Mouse (Mus musculus) heart, embryonic 12.5 days (tissue): ENCODE measurements around the gene Pde4dip. TPM values are rescaled to one million over a fixed set of nuclear protein-coding genes. Genes with fewer than 3 reads are reported as not detected.
A peak's percentile ranks its signal among the peaks of the same experiment; 100 is the strongest.

Experiments
- ATAC-seq: fragments of 200-750 bp; cut with Nextera tagmentation; 2 replicates; pipeline ENCODE4 v1.8.0; 2017; ENCODE audit warnings: moderate TSS enrichment, moderate library complexity; ENCODE audit not compliant: insufficient number of reproducible peaks, low FRiP score
- H3K27ac ChIP-seq: fragments of 300-500 bp; sonication (generic); 2 replicates; pipeline ENCODE4 v1.5.1; 2016; ENCODE audit warnings: mild to moderate bottlenecking, moderate library complexity; ENCODE audit not compliant: poor library complexity, severe bottlenecking
- H3K27me3 ChIP-seq: fragments of 300-500 bp; sonication (generic); replicated peaks from 2 replicates; pipeline ENCODE4 v1.6.1; 2016; ENCODE audit warnings: mild to moderate bottlenecking, moderate library complexity
- H3K36me3 ChIP-seq: fragments of 300-500 bp; sonication (generic); 2 replicates; pipeline ENCODE4 v1.6.1; 2016; ENCODE audit warnings: mild to moderate bottlenecking, moderate library complexity
- H3K4me1 ChIP-seq: fragments of 300-500 bp; sonication (generic); replicated peaks from 2 replicates; pipeline ENCODE4 v1.6.1; 2016; ENCODE audit warnings: mild to moderate bottlenecking
- H3K4me2 ChIP-seq: fragments of 300-500 bp; sonication (generic); 2 replicates; pipeline ENCODE4 v1.6.1; 2016; ENCODE audit warnings: mild to moderate bottlenecking, moderate library complexity
- H3K4me3 ChIP-seq: fragments of 300-500 bp; sonication (generic); 2 replicates; pipeline ENCODE4 v1.5.1; 2016; ENCODE audit warnings: mild to moderate bottlenecking
- H3K9ac ChIP-seq: fragments of 300-500 bp; sonication (generic); 2 replicates; pipeline ENCODE4 v1.6.1; 2016; ENCODE audit warnings: mild to moderate bottlenecking, moderate library complexity
- H3K9me3 ChIP-seq: fragments of 300-500 bp; sonication (generic); replicated peaks from 2 replicates; pipeline ENCODE4 v1.6.1; 2016; ENCODE audit warnings: mild to moderate bottlenecking, moderate library complexity
- WGBS: fragments of 180-500 bp; shearing (Covaris S2); methylation state at CpG from one replicate; pipeline ENCODE4 v1.1.7; 2016; 5-methylcytosine and 5-hydroxymethylcytosine counted together
- polyA plus RNA-seq: library from polyadenylated mRNA; unstranded; fragments of >200 nt; fragmentation: Nextera tagmentation; extraction: Ambion mirVana; gene quantifications from 2 replicates; pipeline ENCODE4 v1.2.1, GENCODE M21; 2016

Pde4dip gene
- polyA plus RNA-seq, 1 experiment from 2014 or later: 101 TPM

DNA sequence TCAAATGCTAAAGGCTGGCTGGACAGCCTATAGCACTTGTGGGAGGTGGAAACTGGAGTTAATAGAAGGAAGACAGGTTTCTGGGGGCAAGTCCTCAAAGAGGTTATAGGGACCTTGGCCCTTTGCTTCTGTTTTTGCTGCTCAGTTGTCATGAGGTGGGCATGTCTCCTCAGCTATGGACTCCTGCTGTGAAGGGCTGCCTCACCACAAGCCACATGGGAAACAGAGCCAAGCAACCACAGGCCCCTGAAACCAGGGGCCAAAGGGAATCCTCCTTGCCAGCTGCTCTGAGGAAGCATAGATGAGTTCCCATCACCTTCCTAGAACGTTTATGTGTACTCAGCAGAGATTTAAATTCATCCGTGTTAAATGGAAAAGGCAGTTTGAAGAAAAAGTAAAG lies 45.9 kb downstream of the Pde4dip start:
- Histone ChIP-seq H3K4me1 (no peaks in the 10 kb centered on the region; the same call in 1 of the 2 replicates), H3K9me3 (no peaks in the 10 kb centered on the region; the same call in 1 of the 2 replicates), H3K27me3 (no peaks in the 10 kb centered on the region), H3K4me3 (no peak overlapping the region), H3K36me3 (peaks cover 23% of the 10 kb centered on the region), H3K9ac (no peak overlapping the region), H3K4me2 (no peak overlapping the region), H3K27ac (no peak overlapping the region)
- ATAC-seq: no peak
- 60% methylated on average over 2 of the region's 2 CpGs for WGBS

- H3K4me1 ChIP-seq: no peaks in the 10 kb centered on the region; the same call in 1 of the 2 replicates
- H3K27ac ChIP-seq: no peak overlapping the region
- H3K9ac ChIP-seq: no peak overlapping the region
- H3K36me3 ChIP-seq: peaks cover 23% of the 10 kb centered on the region
- no peak overlapping the region for H3K4me3 ChIP-seq
- H3K27me3 ChIP-seq: no peaks in the 10 kb centered on the region
- H3K9me3 ChIP-seq: no peaks in the 10 kb centered on the region; the same call in 1 of the 2 replicates
- no peak for ATAC-seq
- H3K4me2 ChIP-seq: no peak overlapping the region
Observed at GRCm38 (mm10) chr3:97840439-97840838, 48.1 kb downstream of the Pde4dip start.

DNA sequence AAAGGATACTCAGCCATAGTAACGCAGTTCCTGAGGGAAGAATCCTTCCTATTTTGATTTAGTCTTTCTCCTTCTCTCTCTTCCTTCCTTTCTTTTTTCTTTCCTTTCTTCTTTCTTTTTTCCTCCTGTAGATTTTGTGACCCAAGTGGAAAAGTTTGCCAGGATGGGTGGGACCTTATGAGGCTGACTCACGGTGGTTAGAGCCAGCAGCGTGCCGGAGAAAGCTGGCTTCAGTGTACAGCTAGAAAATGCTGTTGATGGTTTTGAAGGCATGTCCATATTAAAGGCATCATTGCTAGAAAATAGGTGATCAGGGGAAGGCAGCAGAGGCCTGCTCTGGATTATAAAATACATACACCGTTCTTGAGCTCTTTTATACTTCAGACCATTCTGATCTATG lies 52.6 kb downstream of the Pde4dip start:
- WGBS: 88% methylated on average over 5 of the region's 5 CpGs
- Histone ChIP-seq H3K9ac (no peak overlapping the region), H3K36me3 (peaks cover 13% of the 10 kb centered on the region), H3K27ac (no peak overlapping the region), H3K4me1 (peaks cover 28% of the 10 kb centered on the region), H3K4me3 (no peak overlapping the region), H3K27me3 (no peaks in the 10 kb centered on the region), H3K9me3 (no peaks in the 10 kb centered on the region; the same call in 1 of the 2 replicates), H3K4me2 (no peak overlapping the region)
- ATAC-seq: no peak

DNA sequence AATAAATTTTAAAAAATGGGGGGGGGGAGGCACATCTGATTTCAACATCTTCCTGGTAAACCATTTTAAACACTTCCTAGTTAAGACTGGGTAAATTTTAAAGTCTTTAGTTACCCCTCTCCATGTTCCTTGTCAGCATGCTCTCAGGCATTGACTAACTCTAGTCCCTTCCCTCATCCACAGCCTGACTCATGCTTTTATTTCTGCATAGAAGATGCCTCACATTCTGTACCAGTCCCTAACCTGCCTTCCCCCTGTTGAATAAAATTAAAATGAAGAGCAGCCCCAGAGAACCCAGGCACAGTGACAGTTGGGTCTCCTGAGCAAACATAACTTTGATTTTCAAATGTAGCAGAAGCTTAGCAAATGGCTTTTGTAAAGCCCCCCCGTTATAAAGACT lies 53.9 kb downstream of the Pde4dip start:
- no peak overlapping the region for H3K9ac ChIP-seq
- peaks cover 13% of the 10 kb centered on the region for H3K36me3 ChIP-seq
- peaks cover 28% of the 10 kb centered on the region for H3K4me1 ChIP-seq
- no peak overlapping the region for H3K4me2 ChIP-seq
- no peak for ATAC-seq
- H3K9me3 ChIP-seq: no peaks in the 10 kb centered on the region; the same call in 1 of the 2 replicates
- 49% methylated on average over 1 of the region's 1 CpGs for WGBS
- no peaks in the 10 kb centered on the region for H3K27me3 ChIP-seq
- peak overlapping the region; percentile 30; the same call in 1 of the 2 replicates for H3K27ac ChIP-seq
- H3K4me3 ChIP-seq: no peak overlapping the region

DNA sequence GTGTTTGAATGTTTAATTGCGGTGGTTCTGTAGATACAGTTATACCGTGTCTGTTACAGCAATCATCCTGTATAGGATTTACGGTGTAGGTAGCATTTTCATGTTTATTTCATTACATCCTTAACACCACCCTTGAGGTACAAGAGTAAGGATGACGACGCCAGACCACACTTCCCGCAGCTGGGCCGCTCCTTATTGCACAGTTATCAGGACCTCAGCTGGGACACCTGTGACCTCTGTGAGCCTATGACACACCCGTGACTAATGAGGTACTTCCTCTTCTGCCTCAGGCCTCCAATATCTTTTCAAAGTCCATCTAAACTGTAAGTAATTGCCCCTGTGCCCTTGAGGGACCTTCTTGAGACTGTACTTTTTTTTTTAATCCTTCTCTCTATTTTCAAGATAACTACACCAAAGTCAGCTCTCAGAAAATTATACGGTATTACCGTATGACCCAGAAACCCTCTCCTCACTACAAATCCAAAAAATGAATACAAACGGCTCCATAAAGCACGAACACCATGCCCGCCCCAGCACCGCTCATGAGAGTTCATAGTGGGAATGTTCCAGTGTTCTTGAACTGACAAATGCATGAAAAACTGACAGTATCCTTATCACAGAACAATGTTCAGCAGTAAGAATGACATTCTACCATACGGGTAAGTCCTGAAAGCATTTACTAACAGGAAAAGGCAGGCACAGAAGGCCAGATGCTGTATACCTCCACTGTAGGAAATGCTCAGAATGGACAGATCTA lies 56.8 kb downstream of the Pde4dip start:
- H3K27me3 ChIP-seq: no peaks in the 10 kb centered on the region
- no peak overlapping the region for H3K27ac ChIP-seq
- H3K36me3 ChIP-seq: no peaks in the 10 kb centered on the region
- H3K4me1 ChIP-seq: peaks cover 43% of the 10 kb centered on the region
- no peak for ATAC-seq
- 73% methylated on average over 15 of the region's 15 CpGs for WGBS
- H3K9ac ChIP-seq: no peak overlapping the region
- no peak overlapping the region for H3K4me3 ChIP-seq
- no peak overlapping the region for H3K4me2 ChIP-seq
- no peaks in the 10 kb centered on the region for H3K9me3 ChIP-seq

- Histone ChIP-seq H3K4me3 (no peak overlapping the region), H3K27ac (no peak overlapping the region), H3K27me3 (no peaks in the 10 kb centered on the region), H3K4me1 (peaks cover 43% of the 10 kb centered on the region), H3K9ac (no peak overlapping the region), H3K9me3 (no peaks in the 10 kb centered on the region), H3K4me2 (no peak overlapping the region), H3K36me3 (no peaks in the 10 kb centered on the region)
- no peak for ATAC-seq
- WGBS: 76% methylated on average over 2 of the region's 2 CpGs
Observed at GRCm38 (mm10) chr3:97830622-97831021, 57.9 kb downstream of the Pde4dip start.

GRCm38 (mm10) chr3:97830122-97830521 lies 58.4 kb downstream of the Pde4dip start:
- ATAC-seq: no peak
- Histone ChIP-seq H3K27me3 (0 out of 2 replicates have a peak, but pooled peaks cover 2% of the 10 kb centered on the region), H3K36me3 (no peaks in the 10 kb centered on the region), H3K4me3 (no peak overlapping the region), H3K4me2 (no peak overlapping the region), H3K4me1 (peaks cover 44% of the 10 kb centered on the region), H3K9ac (no peak overlapping the region), H3K9me3 (no peaks in the 10 kb centered on the region), H3K27ac (no peak overlapping the region)
- WGBS: 69% methylated on average over 2 of the region's 2 CpGs

- Histone ChIP-seq H3K36me3 (no peaks in the 10 kb centered on the region), H3K4me1 (peaks cover 33% of the 10 kb centered on the region), H3K9me3 (no peaks in the 10 kb centered on the region), H3K9ac (no peak overlapping the region), H3K4me3 (no peak overlapping the region), H3K4me2 (no peak overlapping the region), H3K27ac (peak overlapping the region; percentile 53), H3K27me3 (0 out of 2 replicates have a peak, but pooled peaks cover 3% of the 10 kb centered on the region)
- no peak for ATAC-seq
- WGBS: 88% methylated on average over 4 of the region's 4 CpGs
Observed at GRCm38 (mm10) chr3:97828286-97828685, 60.2 kb downstream of the Pde4dip start.

DNA sequence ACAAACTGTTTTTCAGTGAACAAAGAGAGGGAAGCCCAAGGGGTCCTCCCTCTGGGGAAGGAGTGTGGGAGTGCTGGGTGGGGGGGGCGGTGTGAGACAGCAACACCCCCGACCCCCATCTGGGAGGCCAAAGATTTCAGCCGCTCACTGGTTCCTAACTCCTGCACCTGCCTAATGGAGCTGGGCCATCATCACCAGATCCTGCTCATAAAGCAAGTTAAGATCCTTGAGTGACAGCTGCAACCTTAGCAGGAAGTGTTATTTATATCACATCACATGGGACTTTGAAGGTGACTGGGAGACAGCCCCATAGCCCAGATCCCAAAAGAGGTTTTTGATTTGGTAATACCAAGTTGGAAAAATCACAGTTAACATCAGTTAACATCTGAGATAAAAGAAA lies 63.3 kb downstream of the Pde4dip start:
- no peaks in the 10 kb centered on the region for H3K9me3 ChIP-seq
- peaks cover 30% of the 10 kb centered on the region for H3K4me1 ChIP-seq
- no peak; the same call in 1 of the 2 replicates for ATAC-seq
- 11% methylated on average over 3 of the region's 3 CpGs for WGBS
- peak overlapping the region; percentile 80 for H3K9ac ChIP-seq
- H3K36me3 ChIP-seq: no peaks in the 10 kb centered on the region
- peak overlapping the region; percentile 81 for H3K4me2 ChIP-seq
- 0 out of 2 replicates have a peak, but pooled peaks cover 3% of the 10 kb centered on the region for H3K27me3 ChIP-seq
- H3K27ac ChIP-seq: peak overlapping the region; percentile 96
- peak overlapping the region; percentile 59 for H3K4me3 ChIP-seq

- Histone ChIP-seq H3K9ac (peak overlapping the region; percentile 80), H3K27me3 (0 out of 2 replicates have a peak, but pooled peaks cover 3% of the 10 kb centered on the region), H3K36me3 (no peaks in the 10 kb centered on the region), H3K4me3 (peak overlapping the region; percentile 59), H3K4me2 (peak overlapping the region; percentile 81), H3K4me1 (peaks cover 33% of the 10 kb centered on the region), H3K27ac (peak overlapping the region; percentile 96), H3K9me3 (no peaks in the 10 kb centered on the region)
- peak; percentile 24; the same call in 1 of the 2 replicates for ATAC-seq
- WGBS: 9% methylated on average over 4 of the region's 5 CpGs
Observed at GRCm38 (mm10) chr3:97824744-97825143, 63.8 kb downstream of the Pde4dip start.

DNA sequence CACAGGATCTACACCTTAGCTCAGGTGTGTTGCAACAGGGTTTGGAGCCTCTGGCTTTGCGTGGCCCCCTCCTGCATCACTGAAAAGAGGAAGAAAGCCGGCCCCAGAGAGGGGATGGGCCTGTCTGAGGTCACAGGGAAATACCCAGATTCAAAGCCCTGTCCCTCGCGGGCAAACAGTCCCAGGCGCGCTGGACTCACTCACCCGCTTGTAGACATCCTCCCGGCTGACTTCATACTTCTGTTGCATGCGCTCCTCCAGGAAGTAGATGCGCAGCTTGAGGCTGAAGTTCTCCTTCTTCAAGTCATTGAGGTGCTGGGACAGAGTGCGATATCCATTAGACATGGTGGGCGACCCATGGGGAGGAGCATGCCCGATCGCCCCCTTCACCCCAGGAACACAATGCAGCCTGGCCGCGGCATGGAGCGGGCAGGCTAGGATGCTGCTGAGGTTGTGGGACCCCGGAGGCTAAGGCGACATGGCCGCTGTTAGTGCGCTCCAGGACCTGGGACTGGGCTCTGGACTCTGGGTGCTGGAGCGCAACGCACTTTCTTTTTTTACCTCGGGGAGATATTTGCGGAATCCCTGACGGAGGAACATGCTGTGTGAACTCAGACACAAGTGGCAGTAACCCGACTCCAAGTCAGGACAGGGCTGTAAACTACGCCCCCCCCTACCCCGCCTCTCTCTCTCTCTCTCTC lies 64.3 kb downstream of the Pde4dip start:
- Histone ChIP-seq H3K27ac (peak overlapping the region; percentile 96), H3K4me1 (peaks cover 38% of the 10 kb centered on the region), H3K4me3 (peak overlapping the region; percentile 59), H3K27me3 (0 out of 2 replicates have a peak, but pooled peaks cover 3% of the 10 kb centered on the region), H3K9ac (peak overlapping the region; percentile 80), H3K9me3 (no peaks in the 10 kb centered on the region), H3K36me3 (no peaks in the 10 kb centered on the region), H3K4me2 (peak overlapping the region; percentile 81)
- WGBS: 1% methylated on average over 29 of the region's 29 CpGs
- peak; percentile 72 for ATAC-seq
